Mouse (Mus musculus) erythroblast, embryonic 14.5 days (primary cell): ENCODE results near the gene Cdk5rap2.

Source experiments
- GATA1 ChIP-seq: IDR thresholded peaks from 2 replicates; pipeline ENCODE4 v1.6.1; 2012; ENCODE audit warnings: low read length, inconsistent platforms, mixed read lengths
- TAL1 ChIP-seq: IDR thresholded peaks from 3 replicates; pipeline ENCODE4 v1.6.1; 2012; ENCODE audit warnings: low read length, inconsistent platforms, mixed read lengths

GRCm38 (mm10) chr4:70221878-70222277, 188.4 kb downstream of the Cdk5rap2 start:
- TF ChIP-seq GATA1 (no peak), TAL1 (no peak)
